Mouse (Mus musculus) urinary bladder, postnatal 10 days (tissue): ENCODE results near the gene Grik3.

Experiments
- DNase-seq: peaks from one replicate; pipeline ENCODE4 v3.0.0; 2022; ENCODE audit warnings: low spot score

The Grik3 gene

GRCm38 (mm10) chr4:125490661-125491504, at the start of gene Grik3:
Grik3 (plus strand) TSS chr4:125490700.
- no peak for DNase-seq

DNA sequence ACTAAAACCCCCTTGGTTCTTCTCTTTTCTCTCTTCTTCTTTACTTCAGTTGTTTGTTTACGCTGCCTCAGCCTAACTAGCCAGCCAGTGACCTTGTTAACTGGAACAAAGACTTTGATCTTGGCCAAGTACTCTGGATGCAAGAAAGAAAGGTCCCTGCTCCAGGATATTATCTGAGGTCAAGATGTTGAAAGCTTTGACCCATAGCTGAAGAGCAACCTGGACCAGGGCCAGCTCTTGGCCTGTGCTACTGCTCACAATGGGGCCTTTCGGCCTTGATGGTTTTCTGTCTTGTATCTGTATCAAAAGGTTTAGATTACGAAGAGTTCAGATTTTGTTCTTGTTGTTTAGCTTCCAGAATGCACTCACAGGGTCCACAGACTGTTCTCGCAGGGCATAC, 48.7 kb upstream of the Grik3 start:
- DNase-seq = no peak

DNA sequence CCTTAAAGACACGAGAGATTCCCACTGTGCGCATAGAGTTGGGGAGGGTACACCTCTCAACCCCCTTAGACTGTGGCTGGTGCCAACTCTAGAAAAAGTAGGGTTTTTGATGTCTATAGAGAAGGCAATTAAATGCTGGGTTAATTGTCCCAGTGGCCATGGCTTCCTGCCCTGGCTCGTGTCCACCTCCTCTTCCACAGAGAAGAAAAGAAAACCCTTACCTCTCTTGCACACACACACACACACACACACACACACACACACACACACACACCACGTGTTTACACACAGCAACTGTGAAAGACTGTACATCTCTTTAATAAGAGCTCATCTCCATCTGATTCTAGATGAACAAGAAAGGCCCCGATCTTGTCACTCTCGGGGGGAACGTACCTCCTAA, 46.1 kb upstream of the Grik3 start:
- DNase-seq = no peak

DNA sequence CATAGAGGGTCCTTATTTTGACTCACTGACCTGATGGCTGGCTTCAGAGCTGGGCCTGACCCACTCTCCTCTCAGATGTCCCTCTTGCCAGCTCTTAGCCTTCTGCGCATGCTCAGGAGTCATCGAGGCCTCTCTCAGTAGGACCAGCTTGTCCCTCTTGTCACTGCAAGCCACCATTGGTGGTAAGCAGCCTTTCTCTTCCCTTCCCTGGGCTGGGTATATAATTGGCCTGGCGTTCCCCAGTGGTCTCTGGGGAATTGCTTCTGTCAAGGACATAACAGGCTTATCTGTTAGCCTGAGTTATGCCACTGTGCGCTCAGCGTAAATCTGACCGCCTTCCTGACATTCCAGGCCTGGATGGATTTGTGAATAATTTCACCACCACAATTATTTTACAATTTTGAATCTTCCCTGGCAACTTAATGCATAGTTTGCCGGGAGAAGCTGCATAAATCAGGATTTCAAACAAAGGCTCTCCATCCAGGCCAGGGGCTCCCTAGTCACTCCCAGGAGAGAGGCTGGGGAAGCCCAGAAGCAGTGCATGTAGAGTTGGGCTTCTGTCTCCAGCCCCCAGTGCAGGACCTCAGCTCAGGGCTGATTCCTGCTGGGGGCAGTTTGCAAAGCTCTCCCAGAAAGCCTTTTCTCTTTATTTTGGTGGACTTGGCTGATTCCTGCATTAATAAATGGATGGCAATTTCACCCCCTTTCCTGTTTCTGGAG, 39.7 kb upstream of the Grik3 start:
- DNase-seq = no peak

DNA sequence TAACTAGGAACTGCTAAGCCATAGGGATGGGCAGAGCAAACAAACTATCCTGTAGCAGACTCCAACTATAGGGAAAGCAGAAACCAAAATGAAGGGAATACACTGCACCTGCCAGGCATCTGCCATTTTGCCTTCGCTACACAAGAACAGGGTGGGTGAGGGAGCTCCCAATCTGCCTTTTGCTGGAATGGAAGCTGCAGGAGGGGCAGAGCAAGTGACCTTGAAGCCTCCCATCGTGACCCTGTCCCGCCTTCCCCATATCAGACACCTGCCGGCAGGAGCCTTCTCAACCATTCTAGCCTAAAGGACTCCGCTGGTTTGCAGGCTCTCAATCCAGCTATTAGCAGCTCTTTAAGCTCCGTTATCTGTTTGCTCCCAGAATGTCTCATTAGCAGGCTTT, 38.7 kb upstream of the Grik3 start:
- no peak for DNase-seq

DNA sequence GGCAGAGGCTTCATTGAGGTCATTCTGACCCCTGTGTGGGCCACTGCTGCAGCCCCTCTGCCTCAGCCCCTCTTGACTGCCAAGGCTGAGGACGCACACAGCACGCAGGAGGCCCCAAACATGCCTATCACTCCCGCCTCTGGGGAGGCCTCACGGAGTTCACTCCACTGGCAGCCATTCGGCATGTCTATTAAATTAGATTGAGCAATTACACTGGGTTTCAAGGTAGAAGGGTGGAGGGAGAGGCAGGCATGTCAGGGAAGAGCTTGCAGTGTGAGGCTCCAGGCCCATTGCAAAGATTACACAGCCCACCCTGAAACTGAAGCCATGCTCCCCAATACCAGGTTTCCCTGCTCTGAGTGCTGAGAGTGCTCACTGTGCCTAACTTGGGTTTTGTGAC, 34.0 kb upstream of the Grik3 start:
- no peak for DNase-seq

GRCm38 (mm10) chr4:125457152-125458093, 33.1 kb upstream of the Grik3 start:
- DNase-seq = no peak

DNA sequence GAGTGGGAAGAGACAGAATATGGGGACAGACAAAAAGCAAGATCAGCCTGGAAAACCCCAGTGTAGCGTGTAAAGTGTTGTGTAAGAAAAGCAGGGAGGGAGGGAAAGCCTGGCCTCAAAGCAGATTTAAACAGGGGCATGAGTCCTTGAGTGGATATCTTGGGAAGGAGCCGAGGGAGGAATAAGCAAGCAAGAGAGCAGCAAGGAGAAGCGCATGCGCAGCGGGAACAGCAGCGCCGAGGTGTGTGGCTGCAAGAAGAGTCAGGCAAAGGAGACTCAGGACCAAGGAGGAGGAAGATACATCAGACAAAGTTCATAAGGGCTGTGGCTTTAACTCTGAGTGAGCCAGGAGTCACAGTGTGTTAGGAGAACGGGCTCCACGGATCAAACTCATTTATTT, 30.7 kb upstream of the Grik3 start:
- DNase-seq = no peak

- no peak for DNase-seq
Observed at GRCm38 (mm10) chr4:125469711-125470372, 20.7 kb upstream of the Grik3 start.

DNA sequence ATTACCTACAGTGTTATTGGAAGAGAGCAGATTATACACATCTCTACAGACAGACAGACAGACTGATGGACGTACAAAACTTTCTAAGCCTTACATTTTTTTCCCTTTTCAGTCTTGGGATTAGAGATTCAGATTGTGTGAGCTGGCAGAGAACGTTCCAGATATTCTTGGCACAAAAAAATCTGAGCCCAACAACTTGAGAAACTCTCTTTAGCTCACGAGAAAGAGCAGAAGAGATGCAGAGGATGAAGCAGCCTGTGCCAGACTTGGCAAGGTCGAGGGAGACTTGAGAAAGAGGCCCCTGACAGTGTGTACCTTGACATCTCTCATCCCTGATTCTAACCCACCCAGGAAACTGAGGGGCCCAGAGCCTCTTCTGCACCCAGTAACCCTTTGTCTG, 15.6 kb upstream of the Grik3 start:
- DNase-seq = no peak

GRCm38 (mm10) chr4:125478071-125478470, 12.4 kb upstream of the Grik3 start:
- DNase-seq = no peak

DNA sequence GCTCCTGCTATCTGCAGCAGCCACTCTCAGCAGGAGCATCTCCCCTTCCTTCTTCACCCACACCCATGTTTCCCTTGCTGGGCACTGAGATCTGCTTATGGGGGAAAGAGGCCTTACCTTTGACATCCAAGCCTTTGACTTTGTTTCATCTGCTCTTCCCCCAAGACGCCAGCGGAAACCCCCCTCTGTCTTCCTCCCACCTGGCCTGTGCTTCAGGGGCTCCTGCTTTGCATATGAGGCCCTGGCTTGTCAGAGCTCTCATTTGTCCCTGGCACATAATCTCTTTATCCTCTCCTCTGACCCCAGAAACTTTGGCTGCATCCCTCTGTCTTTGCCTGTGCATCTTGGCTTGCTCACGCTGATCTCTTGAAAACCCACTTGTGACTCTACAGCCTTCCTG, 9.2 kb upstream of the Grik3 start:
- DNase-seq = no peak

GRCm38 (mm10) chr4:125484131-125484530, 6.4 kb upstream of the Grik3 start:
- DNase-seq = no peak

DNA sequence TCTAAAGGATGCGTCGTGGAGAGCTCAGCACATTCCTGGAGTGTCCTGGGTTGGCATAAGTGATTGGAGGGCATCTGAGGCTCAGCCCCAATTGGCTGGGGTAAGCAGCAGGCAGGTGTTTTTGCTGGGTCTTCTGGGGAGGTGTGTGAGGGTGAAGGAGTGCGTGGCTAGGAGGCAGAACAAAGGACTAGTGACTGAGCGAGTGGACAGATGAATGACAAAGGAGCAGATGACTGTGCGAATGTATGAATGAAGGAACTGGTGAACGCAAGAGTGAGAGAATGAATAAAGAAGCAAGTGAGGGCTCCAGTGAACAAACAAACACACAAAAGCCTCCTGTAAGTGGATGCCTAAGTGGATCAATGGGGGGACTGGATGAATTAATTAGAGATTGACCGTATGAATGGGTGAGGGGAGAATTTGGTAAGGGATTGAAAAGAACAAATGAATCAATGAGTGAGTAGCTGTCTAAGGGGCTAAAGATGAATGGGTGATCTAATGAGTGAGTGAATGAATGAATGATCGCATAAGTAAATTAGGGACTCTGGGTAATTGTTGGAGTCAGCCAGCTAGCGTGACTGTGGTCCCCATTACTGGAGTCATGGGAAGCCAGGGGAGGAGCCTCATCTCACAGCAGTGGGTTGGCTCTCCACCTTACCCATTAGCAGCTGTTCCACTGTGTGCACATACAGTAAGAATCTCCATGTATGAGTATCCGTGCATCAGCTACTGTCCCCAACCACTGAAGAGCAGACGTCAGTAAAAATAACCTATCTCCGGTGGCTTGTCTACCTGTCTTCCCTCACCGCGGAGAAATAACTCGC, 4.9 kb upstream of the Grik3 start:
- no peak for DNase-seq

DNA sequence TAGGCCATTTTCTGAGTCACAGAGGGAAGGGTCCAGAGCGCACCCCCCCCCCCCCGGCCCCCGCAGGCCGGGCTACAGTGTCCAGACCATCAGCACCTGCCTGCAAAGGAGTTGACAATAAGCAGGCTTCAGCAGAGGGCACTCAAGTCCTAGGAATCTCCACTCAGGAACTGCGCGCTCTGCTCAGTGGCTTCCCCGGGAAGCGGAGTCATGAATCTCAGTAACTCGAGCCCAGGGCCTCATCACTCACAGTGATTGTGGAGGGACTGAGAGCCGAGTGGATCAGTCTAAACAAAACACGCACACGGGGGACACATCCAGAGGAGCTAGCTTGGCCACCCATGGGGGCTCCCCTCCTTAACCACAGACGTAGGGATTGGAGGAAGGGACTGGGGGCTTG, 3.9 kb upstream of the Grik3 start:
- no peak for DNase-seq

- no peak for DNase-seq
Observed at GRCm38 (mm10) chr4:125487031-125487430, 3.5 kb upstream of the Grik3 start.

GRCm38 (mm10) chr4:125488796-125489637, 1.5 kb upstream of the Grik3 start:
- no peak for DNase-seq

GRCm38 (mm10) chr4:125489901-125490590, 454 bp upstream of the Grik3 start:
- DNase-seq = no peak

- DNase-seq = no peak
Observed at GRCm38 (mm10) chr4:125491505-125492121, 1.1 kb downstream of the Grik3 start.
